Mouse (Mus musculus) CH12.LX (cell line): ENCODE data around the gene Slc44a5. TPM values are rescaled to one million over a fixed set of nuclear protein-coding genes. Genes with fewer than 3 reads are reported as not detected.

Experiments
- DNase-seq: peaks from one replicate; pipeline ENCODE4 v3.0.0-alpha.2; 2013; ENCODE audit errors: extremely low read depth
- H3K27ac ChIP-seq: 2 replicates; pipeline ENCODE4 v1.5.1; 2012; ENCODE audit warnings: low read depth, mild to moderate bottlenecking, control low read depth, moderate library complexity; ENCODE audit not compliant: insufficient read depth
- H3K27me3 ChIP-seq: replicated peaks from 2 replicates; pipeline ENCODE3; 2012; ENCODE audit warnings: inconsistent platforms
- H3K36me3 ChIP-seq, 2 experiments: replicated peaks in 1 of 2; 2 replicates each; pipeline versions ENCODE3 to v1.6.1; 2012; ENCODE audit warnings: inconsistent platforms in 1 of 2, low read length in 1 of 2, mild to moderate bottlenecking in 1 of 2, mixed read lengths in 1 of 2, moderate library complexity in 1 of 2; ENCODE audit not compliant: control insufficient read depth in 1 of 2, insufficient read depth in 1 of 2
- H3K4me1 ChIP-seq, 2 experiments: 2 replicates each; pipeline ENCODE4 v1.6.1; 2012; ENCODE audit warnings: inconsistent platforms in 1 of 2, moderate library complexity in 1 of 2; ENCODE audit not compliant: insufficient read depth in 2 of 2, control insufficient read depth in 1 of 2
- H3K4me2 ChIP-seq: 2 replicates; pipeline ENCODE4 v1.6.1; 2012; ENCODE audit warnings: low read depth, mild to moderate bottlenecking, control low read depth; ENCODE audit not compliant: poor library complexity, insufficient read depth, severe bottlenecking
- H3K4me3 ChIP-seq, 3 experiments: fragments of 150-350 bp in 1 of 3; sonication (generic) in 1 of 3; replicated peaks in 1 of 3; 2 replicates each; pipeline versions ENCODE3 to v1.5.1; 2011 to 2012; ENCODE audit warnings: low read depth in 2 of 3, low read length in 2 of 3, mild to moderate bottlenecking in 2 of 3, moderate library complexity in 2 of 3, control low read depth in 1 of 3, improper control_type of control experiment in 1 of 3, inconsistent platforms in 1 of 3, mixed read lengths in 1 of 3; ENCODE audit not compliant: poor library complexity in 1 of 3
- H3K79me2 ChIP-seq: replicated peaks from 2 replicates; pipeline ENCODE4 v1.6.1; 2012; ENCODE audit warnings: mild to moderate bottlenecking, moderate library complexity; ENCODE audit not compliant: control insufficient read depth, poor library complexity, insufficient read depth, severe bottlenecking; ENCODE audit errors: extremely low read depth
- H3K9ac ChIP-seq: 2 replicates; pipeline ENCODE4 v1.6.1; 2012; ENCODE audit warnings: low read depth, mild to moderate bottlenecking, control low read depth, moderate library complexity; ENCODE audit not compliant: insufficient read depth
- H3K9me3 ChIP-seq: replicated peaks from 2 replicates; pipeline ENCODE3; 2012; ENCODE audit warnings: low read length, inconsistent platforms, mixed read lengths
- CTCF ChIP-seq, 2 experiments: IDR thresholded peaks in 1 of 2; conservative IDR thresholded peaks in 1 of 2; 2 replicates each; pipeline ENCODE4 v1.5.1; 2011 to 2012; ENCODE audit warnings: low read depth in 2 of 2, low read length in 2 of 2, improper control_type of control experiment in 1 of 2, inconsistent platforms in 1 of 2, mild to moderate bottlenecking in 1 of 2, moderate library complexity in 1 of 2
- JUN ChIP-seq: IDR thresholded peaks from 2 replicates; pipeline ENCODE4 v1.6.1; 2011; ENCODE audit warnings: low read depth, mild to moderate bottlenecking, low read length, improper control_type of control experiment, moderate library complexity; ENCODE audit not compliant: insufficient read depth
- RAD21 ChIP-seq: IDR thresholded peaks from 2 replicates; pipeline ENCODE4 v1.6.1; 2011; ENCODE audit warnings: low read depth, mild to moderate bottlenecking, low read length, improper control_type of control experiment, moderate library complexity
- SMC3 ChIP-seq: IDR thresholded peaks from 2 replicates; pipeline ENCODE4 v1.6.1; 2011; ENCODE audit warnings: low read depth, low read length, improper control_type of control experiment
- UBTF ChIP-seq: IDR thresholded peaks from 2 replicates; pipeline ENCODE4 v1.6.1; 2012; ENCODE audit warnings: low read depth, mild to moderate bottlenecking, inconsistent platforms, low read length, improper control_type of control experiment, moderate library complexity
- dilution Hi-C: fragments of 300-500 bp; cut with MboI; formaldehyde crosslinking; loops from 2 replicates; pipeline ENCODE4 v1.14.3; 2020; ENCODE audit warnings: low sequenced_read_pairs; ENCODE audit not compliant: extremely low pct_unique_long_range_greater_than_20kb, extremely low pct_ligation_motif_present
- in situ Hi-C: fragments of 300-500 bp; cut with MboI; formaldehyde crosslinking; loops from 3 replicates; pipeline ENCODE4 v1.14.3; 2019; ENCODE audit warnings: low sequenced_read_pairs, low pct_ligation_motif_present, low pct_unique_long_range_greater_than_20kb, mixed read lengths
- polyA plus RNA-seq: library from polyadenylated mRNA; unstranded; fragments of >175 nt; gene quantifications from 2 replicates; pipeline ENCODE4 v1.2.1, GENCODE M21; 2012; ENCODE audit warnings: low read depth; ENCODE audit not compliant: insufficient read length
- total RNA-seq, 2 experiments: library from RNA; depleted of rRNA; stranded (reverse); fragments of 300-350 nt in 1 of 2; fragments of >200 nt in 1 of 2; gene quantifications; 2 replicates each; pipeline ENCODE4 v1.2.3; 2012 to 2014

Slc44a5 gene
- total and polyA plus RNA-seq, 3 experiments = not detected

- no peak overlapping the region for H3K9ac ChIP-seq
- H3K9me3 ChIP-seq = no peaks in the 10 kb centered on the region
- dilution Hi-C loops (no loop called here), in situ Hi-C loops (loop anchor here (5.0 kb wide), 1 partner anchor 255 kb away; no protein-coding TSS in a partner anchor)
- DNase-seq = peak; percentile 72
- H3K27me3 ChIP-seq = no peaks in the 10 kb centered on the region
- peaks cover 0 to 11% of the 10 kb centered on the region in 2 experiments; a peak in 2 of 4 replicates for H3K4me1 ChIP-seq
- TF ChIP-seq CTCF (conservative IDR thresholded peaks at IDR 0.05 in 1 of 2, IDR thresholded peaks at IDR 0.05 in 1 of 2; ENCODE audit: low read depth in 2 of 2, low read length in 2 of 2) (peak; percentile 81 to 83), SMC3 (peak; percentile 73), RAD21 (peak; percentile 82), JUN (no peak), UBTF (no peak)
- H3K27ac ChIP-seq = no peak overlapping the region
- H3K36me3 ChIP-seq = no peaks in the 10 kb centered on the region
- H3K4me3 ChIP-seq = no peak overlapping the region
- no peak overlapping the region for H3K4me2 ChIP-seq
- no peaks in the 10 kb centered on the region for H3K79me2 ChIP-seq
Observed at GRCm38 (mm10) chr3:154317651-154318248, 344.5 kb downstream of the Slc44a5 start.

Other genes starting within 250 kb of the Slc44a5 start
- 0.08 and 0.13 TPM in 2 replicates for gene St6galnac3, start 248.3 kb upstream of the Slc44a5 start, total RNA-seq (2012; rRNA removed)
- gene St6galnac3, start 248.3 kb upstream of the Slc44a5 start, total RNA-seq (2014; rRNA removed) = 0.38 and 0.43 TPM in 2 replicates
- gene St6galnac3, start 248.3 kb upstream of the Slc44a5 start, polyA plus RNA-seq = 0.25 and 1.1 TPM in 2 replicates
- gene Asb17, start 129.2 kb upstream of the Slc44a5 start, total RNA-seq (2012; rRNA removed) = 0.13 TPM in 2 replicates
- gene Asb17, start 129.2 kb upstream of the Slc44a5 start, total RNA-seq (2014; rRNA removed) = not detected in 2 replicates
- gene Asb17, start 129.2 kb upstream of the Slc44a5 start, polyA plus RNA-seq = 0.27 TPM in 1 of 2 replicates, not detected in the other
- 0.42 and 0.67 TPM in 2 replicates for gene Msh4, start 67.3 kb upstream of the Slc44a5 start, total RNA-seq (2012; rRNA removed)
- 0.16 and 0.41 TPM in 2 replicates for gene Msh4, start 67.3 kb upstream of the Slc44a5 start, total RNA-seq (2014; rRNA removed)
- 0.14 and 0.34 TPM in 2 replicates for gene Msh4, start 67.3 kb upstream of the Slc44a5 start, polyA plus RNA-seq
- gene Rabggtb, start 60.4 kb upstream of the Slc44a5 start, total RNA-seq (2012; rRNA removed) = 223 and 255 TPM in 2 replicates
- 316 and 370 TPM in 2 replicates for gene Rabggtb, start 60.4 kb upstream of the Slc44a5 start, total RNA-seq (2014; rRNA removed)
- 243 and 256 TPM in 2 replicates for gene Rabggtb, start 60.4 kb upstream of the Slc44a5 start, polyA plus RNA-seq
- 78.5 and 111 TPM in 2 replicates for gene Acadm, start 28.8 kb upstream of the Slc44a5 start, total RNA-seq (2012; rRNA removed)
- gene Acadm, start 28.8 kb upstream of the Slc44a5 start, total RNA-seq (2014; rRNA removed) = 224 and 249 TPM in 2 replicates
- gene Acadm, start 28.8 kb upstream of the Slc44a5 start, polyA plus RNA-seq = 199 and 240 TPM in 2 replicates